Mouse (Mus musculus) thymus, adult 18-20 months (tissue): ENCODE results near the gene Asprv1.

Experiments
- DNase-seq, 2 experiments: peaks; one replicate each; pipeline ENCODE4 v3.0.0; 2022; ENCODE audit warnings: mixed read lengths in 2 of 2

Asprv1 gene

GRCm38 (mm10) chr6:86668580-86669239 lies 40.7 kb downstream of the Asprv1 start, which contains the start of gene Mxd1:
Gene Mxd1 (minus strand): TSS chr6:86669161.
- DNase-seq, result peak in 1 of 2 experiments; percentile 36

GRCm38 (mm10) chr6:86669240-86669727 lies 41.3 kb downstream of the Asprv1 start:
- peak; percentile 100 for DNase-seq

- DNase-seq, result peak in 1 of 2 experiments; percentile 36
These were observed 42.9 kb downstream of the Asprv1 start for GRCm38 (mm10) chr6:86670873-86671272.

GRCm38 (mm10) chr6:86678341-86678740 lies 50.4 kb downstream of the Asprv1 start:
- DNase-seq, result no peak
